Comparison of ENCODE assay signal across 7 mouse cellular contexts in the genomic region with DNA sequence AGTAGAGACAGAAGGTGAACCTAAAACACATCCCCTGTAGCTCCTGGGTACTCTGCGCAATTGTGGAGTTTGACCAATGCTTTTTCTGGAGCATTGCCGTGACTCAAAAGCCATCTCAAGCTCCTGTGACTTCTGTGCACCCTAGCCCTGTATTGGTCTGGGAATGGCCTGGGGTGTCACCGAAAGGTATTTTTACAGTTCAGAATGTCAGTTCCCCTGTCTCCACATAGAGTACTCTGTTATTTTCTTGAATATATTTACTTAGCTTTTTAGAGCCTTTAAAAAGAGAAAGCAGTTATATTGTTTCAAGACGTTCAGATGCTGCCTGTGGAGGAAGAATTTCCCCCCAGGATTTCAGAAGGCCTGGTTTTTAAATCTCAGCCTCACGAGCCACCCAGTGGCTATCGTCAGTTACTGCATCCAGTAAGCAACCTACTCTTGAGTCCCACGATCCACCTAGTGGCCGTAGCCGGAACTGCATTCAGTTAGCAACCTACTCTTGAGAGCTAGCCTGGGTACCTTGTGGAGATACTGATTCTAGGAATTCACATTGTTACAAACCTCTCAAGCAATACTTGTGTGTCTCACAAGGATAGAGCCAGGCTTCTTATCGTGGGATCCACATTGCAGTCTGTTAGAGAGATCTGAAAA. TPM values are rescaled to one million over a fixed set of nuclear protein-coding genes. Genes with fewer than 3 reads are reported as not detected.
DNase-seq lines count a peak whose midpoint lies in the region; ATAC-seq and TF ChIP-seq lines count a peak whose summit lies in the region.

No protein-coding gene starts in this region.

- no peak overlapping the region for H3K4me2 ChIP-seq in midbrain, embryonic 15.5 days

- peaks cover 9% of the 10 kb centered on the region; the same call in 1 of the 2 replicates for H3K4me1 ChIP-seq in kidney, adult 2 months (ENCODE audit: control insufficient read depth, insufficient read depth, low read length)
- H3K4me1 ChIP-seq in limb, embryonic 10.5 days = no peaks in the 10 kb centered on the region
- H3K4me1 ChIP-seq in midbrain, embryonic 15.5 days = no peaks in the 10 kb centered on the region
- H3K4me1 ChIP-seq in spleen, adult 2 months (ENCODE audit: control insufficient read depth, insufficient read depth, insufficient read length) = no peaks in the 10 kb centered on the region

- 23% methylated on average over 10 of the region's 10 CpGs for WGBS in kidney, adult 2 months
- 31% methylated on average over 10 of the region's 10 CpGs for WGBS in limb, embryonic 10.5 days
- WGBS in midbrain, embryonic 15.5 days = 26% methylated on average over 10 of the region's 10 CpGs
- WGBS in spleen, adult 2 months = 29% methylated on average over 10 of the region's 10 CpGs

- TF ChIP-seq POLR2A in kidney, adult 2 months (IDR thresholded peaks at IDR 0.05; ENCODE audit: low read depth, low read length) = no peak
- no peak for TF ChIP-seq POLR2A in spleen, adult 2 months (IDR thresholded peaks at IDR 0.05; ENCODE audit: low read depth, low read length)

- H3K9me3 ChIP-seq in limb, embryonic 10.5 days (replicated peaks) = no peaks in the 10 kb centered on the region
- H3K9me3 ChIP-seq in midbrain, embryonic 15.5 days = no peaks in the 10 kb centered on the region

- H3K36me3 ChIP-seq in kidney, adult 2 months (ENCODE audit: control insufficient read depth, insufficient read depth, low read length) = peaks cover 4% of the 10 kb centered on the region
- peaks cover 47% of the 10 kb centered on the region for H3K36me3 ChIP-seq in limb, embryonic 10.5 days
- H3K36me3 ChIP-seq in midbrain, embryonic 15.5 days (replicated peaks) = peaks cover 33% of the 10 kb centered on the region; the same call in 1 of the 2 replicates
- peaks cover 25% of the 10 kb centered on the region for H3K36me3 ChIP-seq in spleen, adult 2 months (ENCODE audit: control insufficient read depth, insufficient read depth, low read length)

- H3K4me3 ChIP-seq in kidney, adult 2 months (ENCODE audit: insufficient read depth, low read depth, low read length) = no peak overlapping the region
- no peak overlapping the region for H3K4me3 ChIP-seq in limb, embryonic 10.5 days
- H3K4me3 ChIP-seq in midbrain, embryonic 15.5 days = no peak overlapping the region
- H3K4me3 ChIP-seq in spleen, adult 2 months (ENCODE audit: extremely low read depth, insufficient read depth, insufficient read length) = no peak overlapping the region

- peak; percentile 82 for ATAC-seq in midbrain, embryonic 15.5 days (replicated peaks)

- H3K27me3 ChIP-seq in kidney, adult 2 months (replicated peaks; ENCODE audit: control insufficient read depth, insufficient read depth, low read length) = no peaks in the 10 kb centered on the region
- H3K27me3 ChIP-seq in limb, embryonic 10.5 days (ENCODE audit: low read depth, poor library complexity, severe bottlenecking) = no peaks in the 10 kb centered on the region
- no peaks in the 10 kb centered on the region for H3K27me3 ChIP-seq in midbrain, embryonic 15.5 days (replicated peaks)
- H3K27me3 ChIP-seq in spleen, adult 2 months (ENCODE audit: control insufficient read depth, insufficient read depth, low read length) = no peaks in the 10 kb centered on the region

- peak; percentile 70 for DNase-seq in adrenal gland, adult 8-10 months
- peak; percentile 96 for DNase-seq in embryo, embryonic 10.5 days (ENCODE audit: low spot score)
- peak; percentile 84 to 87 for DNase-seq in gastrocnemius, postnatal 36 days
- DNase-seq in kidney, adult 2 months = peak; percentile 94
- peak; percentile 90 for DNase-seq in limb, embryonic 10.5 days (ENCODE audit: low spot score)
- peak; percentile 75 to 83 for DNase-seq in spleen, adult 2 months (ENCODE audit: low read depth in 1 of 2, low spot score in 2 of 2)

- TF ChIP-seq CTCF in kidney, adult 2 months (conservative IDR thresholded peaks at IDR 0.05; ENCODE audit: insufficient read depth, insufficient read length, low read depth, low read length) = peak; percentile 100
- peak; percentile 91; the same call in 1 of the 2 replicates for TF ChIP-seq CTCF in spleen, adult 2 months (IDR thresholded peaks at IDR 0.05; ENCODE audit: extremely low read depth, insufficient read depth, insufficient read length, insufficient replicate concordance)

- intact Hi-C loops in gastrocnemius, postnatal 36 days (cut with DNase I) = loop anchor here (5.0 kb wide), 3 partner anchors 86 to 136 kb away; a partner anchor contains a TSS

- H3K9ac ChIP-seq in midbrain, embryonic 15.5 days = no peak overlapping the region

- H3K27ac ChIP-seq in kidney, adult 2 months (ENCODE audit: insufficient read depth, low read depth, low read length) = no peak overlapping the region
- no peak overlapping the region for H3K27ac ChIP-seq in limb, embryonic 10.5 days
- no peak overlapping the region for H3K27ac ChIP-seq in midbrain, embryonic 15.5 days
- H3K27ac ChIP-seq in spleen, adult 2 months (ENCODE audit: insufficient read depth, low read length) = no peak overlapping the region

RNA-seq across cellular contexts. Expression of a gene that starts 22.3 kb away (rescaled TPM):
- 100 to 1,000 TPM; 133 to 144 (median 135) TPM for total RNA-seq in adrenal gland, adult 8-10 months (2022)
- 100 to 1,000 TPM; 136 to 144 TPM for total RNA-seq in gastrocnemius, postnatal 36 days (2021)
- 30.1 and 40.4 TPM in 2 replicates for polyA plus RNA-seq in kidney, adult 2 months (2012; rRNA removed)
- 292 and 302 TPM in 2 replicates for polyA plus RNA-seq in limb, embryonic 10.5 days (2016; fragmentation: Nextera tagmentation; extraction: Ambion mirVana)
- polyA plus RNA-seq in midbrain, embryonic 15.5 days (2015; fragmentation: Nextera tagmentation; extraction: Ambion mirVana) = 235 and 242 TPM in 2 replicates
- polyA plus RNA-seq in spleen, adult 2 months (2012; rRNA removed) = 12.4 and 15.0 TPM in 2 replicates
